Mouse (Mus musculus): ENCODE data around the gene Ksr2.
"Not testable (repeated sequence)": the region's sequence is repeated elsewhere in the genome, so short reads cannot be mapped to it uniquely, and the experiment has no call there.

Ksr2 gene

DNA sequence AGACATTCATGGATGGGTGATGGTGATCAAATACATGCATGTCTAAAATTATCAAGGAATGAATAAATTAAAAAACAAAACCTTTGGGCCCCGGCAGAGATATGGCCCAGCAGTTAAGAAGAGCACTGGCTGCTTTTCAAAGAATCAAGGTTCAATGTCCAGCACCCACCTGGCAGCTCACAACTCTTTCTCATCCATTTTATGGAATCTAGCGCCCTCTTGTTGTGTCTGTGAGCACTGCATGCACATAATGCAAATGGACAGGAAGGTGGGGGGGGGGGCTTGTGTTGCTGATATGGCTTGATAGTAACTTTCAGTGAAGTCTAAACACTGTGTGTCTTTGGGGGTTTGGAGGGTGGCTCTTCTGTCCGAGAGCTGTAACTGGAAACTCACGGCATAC lies 5.6 kb upstream of the Ksr2 start:
- DNase-seq (ENCODE audit: inconsistent ontology term), result no peak

DNA sequence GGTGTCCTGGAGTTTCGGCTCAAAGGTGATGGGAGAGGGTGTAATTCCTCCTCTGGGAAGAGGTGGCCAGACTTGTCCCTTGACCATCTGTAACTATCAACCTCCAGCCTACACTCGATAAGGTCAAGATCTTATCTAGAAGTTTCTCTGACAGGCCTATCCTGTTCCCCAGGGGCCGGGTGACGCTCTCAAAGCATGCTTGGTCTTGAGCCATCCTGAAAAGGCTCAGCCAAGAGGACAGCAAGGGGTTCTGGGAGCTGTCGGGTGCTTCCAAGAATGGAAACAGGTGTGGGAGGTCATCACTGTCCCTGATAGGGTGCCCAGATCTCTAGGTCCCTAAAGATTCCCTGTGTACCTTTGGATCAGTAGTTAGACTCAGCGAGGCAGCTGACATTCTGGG lies 4.4 kb upstream of the Ksr2 start:
- DNase-seq (ENCODE audit: inconsistent ontology term), result no peak

DNA sequence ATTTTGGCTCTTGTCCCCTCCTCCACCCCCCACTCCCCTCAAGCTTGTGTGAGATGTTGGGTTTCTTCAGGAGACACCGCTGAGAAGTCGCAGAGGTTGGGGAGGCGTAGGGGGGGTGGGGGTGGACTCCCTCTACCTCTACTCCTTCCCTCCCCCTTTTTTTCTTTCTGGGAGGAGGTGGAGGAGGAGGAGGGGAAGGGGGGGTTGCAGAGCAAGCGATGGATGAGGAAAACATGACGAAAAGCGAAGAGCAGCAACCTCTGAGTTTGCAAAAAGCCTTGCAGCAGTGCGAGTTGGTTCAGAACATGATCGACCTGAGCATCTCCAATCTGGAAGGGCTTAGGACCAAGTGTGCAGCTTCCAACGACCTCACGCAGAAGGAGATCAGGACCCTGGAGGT lies 811 bp downstream of the Ksr2 start:
- DNase-seq (ENCODE audit: inconsistent ontology term), result no peak

DNA sequence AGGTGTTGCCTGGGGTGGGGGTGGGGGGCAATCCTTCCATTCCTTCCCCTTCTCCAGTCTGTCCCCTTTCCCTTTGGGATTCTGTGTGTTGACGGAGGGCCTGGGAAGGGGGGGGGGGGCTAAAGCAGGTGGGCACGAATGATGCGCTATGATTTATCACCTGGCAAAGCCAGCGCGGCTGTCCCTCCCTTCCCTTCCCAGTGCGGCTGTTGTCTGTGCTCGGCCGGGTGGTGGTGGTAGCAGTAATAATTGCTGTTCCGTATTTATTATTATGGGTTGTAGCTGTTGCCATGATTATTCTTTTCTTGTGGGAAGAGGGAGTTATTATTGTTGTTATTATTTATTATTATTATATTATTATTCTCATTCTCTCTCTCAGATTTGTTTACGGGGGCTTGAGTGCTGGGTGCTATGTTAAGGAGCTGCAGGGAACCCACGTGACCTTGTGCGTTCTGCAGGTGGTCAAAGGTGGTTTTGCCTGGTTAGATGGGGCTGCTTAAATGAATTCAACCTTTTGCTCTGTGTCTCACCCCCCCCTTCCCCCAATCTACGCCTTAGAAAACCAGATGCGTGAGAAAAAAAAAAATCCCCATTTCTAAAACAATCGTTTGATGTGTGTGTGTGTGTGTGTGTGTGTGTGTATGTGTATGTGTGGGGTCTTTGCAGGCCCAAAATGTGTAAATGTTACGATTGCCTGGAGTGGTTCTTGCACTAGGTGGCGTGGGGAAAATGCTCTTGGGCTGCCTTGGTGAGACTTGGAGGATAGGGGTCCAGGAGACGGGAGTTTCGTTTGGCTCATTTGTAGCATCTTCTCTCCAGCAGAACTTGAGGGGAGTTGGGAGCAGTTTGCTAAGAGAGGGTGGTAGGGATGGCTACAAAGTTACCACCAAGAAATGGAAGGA lies 1.5 kb downstream of the Ksr2 start:
- DNase-seq (ENCODE audit: inconsistent ontology term), result no peak

DNA sequence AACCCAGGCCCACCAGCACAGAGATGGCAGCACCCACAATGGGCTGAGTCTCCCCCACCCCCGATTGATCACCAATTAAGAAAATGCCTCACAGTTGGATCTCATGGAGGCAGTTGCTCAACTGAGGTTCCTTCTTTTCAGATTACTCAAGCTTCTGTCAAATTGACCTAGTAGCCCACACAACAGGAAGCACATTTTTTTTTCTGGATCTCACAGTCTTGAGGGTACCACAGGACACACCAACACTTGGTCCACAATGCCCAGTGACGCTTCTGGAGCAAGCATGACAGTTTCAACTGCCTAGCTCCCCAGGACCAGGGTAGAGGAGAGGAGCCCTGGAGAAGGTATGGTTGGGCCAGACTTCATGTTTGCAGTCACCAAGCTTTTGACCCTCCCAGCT lies 3.6 kb downstream of the Ksr2 start:
- no peak for DNase-seq (ENCODE audit: inconsistent ontology term)

DNA sequence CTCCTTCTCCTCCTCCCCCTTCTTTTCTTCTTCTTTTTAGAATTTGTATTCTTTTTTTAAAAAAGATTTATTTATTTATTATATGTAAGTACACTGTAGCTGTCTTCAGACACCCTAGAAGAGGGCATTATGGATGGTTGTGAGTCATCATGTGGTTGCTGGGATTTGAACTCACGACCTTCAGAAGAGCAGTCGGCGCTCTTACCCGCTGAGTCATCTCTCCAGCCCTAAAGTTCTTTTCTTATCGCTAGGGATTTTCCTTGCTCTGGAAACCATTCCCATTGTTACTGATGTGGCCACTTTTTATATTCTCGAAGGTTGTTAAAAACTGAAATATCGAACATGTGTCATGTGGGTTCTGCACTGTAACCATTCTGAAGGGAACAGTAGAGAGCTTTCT lies 19.7 kb downstream of the Ksr2 start:
- DNase-seq (ENCODE audit: inconsistent ontology term), result not testable (repeated sequence)

DNA sequence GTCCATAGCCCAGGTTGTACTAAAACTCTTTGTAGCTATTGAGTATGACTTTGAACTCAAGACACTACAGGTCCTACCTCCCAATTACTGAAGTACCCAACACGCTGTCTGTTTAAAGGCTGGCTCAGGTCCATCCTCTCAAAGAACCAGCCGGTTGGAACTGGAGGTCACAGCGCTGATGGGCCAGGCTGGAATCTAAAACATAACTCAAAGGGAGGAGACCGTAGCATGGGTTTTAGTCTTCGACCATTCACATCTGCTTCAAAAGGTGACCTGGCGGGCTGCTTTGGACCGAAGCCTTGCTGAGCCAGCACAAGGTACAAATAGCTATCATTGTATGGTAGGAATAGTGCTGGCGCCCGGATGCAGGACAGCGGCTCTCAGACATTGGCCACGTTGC lies 26.5 kb downstream of the Ksr2 start:
- DNase-seq (ENCODE audit: inconsistent ontology term), result no peak

DNA sequence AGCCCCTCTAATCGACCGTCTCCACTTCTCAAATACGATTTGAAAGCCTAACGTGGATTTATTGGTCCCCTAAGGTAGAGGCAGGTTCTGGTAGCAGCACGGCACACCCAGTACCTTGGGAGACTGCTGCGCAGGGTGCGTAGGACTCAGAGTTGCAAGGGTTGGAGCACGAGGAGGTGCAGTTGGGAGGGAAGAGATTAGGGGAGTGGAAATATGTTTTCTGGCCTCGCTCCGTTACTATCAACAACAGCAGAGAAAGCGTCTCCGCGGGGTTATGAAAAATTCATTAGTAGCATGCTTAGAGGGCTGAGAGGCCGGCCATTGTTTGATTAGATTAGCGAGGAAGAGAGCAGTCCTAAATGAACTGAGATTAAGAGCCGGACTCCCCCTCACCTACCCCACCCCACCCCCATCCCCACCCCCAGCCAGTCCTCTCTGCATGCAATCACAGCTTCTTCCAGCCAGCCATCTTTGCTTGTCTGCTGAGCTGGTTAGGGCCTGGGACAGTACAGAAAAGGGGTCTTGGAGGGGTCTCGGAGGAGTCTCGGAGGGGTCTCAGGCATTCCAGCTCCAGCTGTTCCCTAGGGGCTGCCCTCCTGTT lies 27.5 kb downstream of the Ksr2 start:
- DNase-seq (ENCODE audit: inconsistent ontology term), result no peak

DNA sequence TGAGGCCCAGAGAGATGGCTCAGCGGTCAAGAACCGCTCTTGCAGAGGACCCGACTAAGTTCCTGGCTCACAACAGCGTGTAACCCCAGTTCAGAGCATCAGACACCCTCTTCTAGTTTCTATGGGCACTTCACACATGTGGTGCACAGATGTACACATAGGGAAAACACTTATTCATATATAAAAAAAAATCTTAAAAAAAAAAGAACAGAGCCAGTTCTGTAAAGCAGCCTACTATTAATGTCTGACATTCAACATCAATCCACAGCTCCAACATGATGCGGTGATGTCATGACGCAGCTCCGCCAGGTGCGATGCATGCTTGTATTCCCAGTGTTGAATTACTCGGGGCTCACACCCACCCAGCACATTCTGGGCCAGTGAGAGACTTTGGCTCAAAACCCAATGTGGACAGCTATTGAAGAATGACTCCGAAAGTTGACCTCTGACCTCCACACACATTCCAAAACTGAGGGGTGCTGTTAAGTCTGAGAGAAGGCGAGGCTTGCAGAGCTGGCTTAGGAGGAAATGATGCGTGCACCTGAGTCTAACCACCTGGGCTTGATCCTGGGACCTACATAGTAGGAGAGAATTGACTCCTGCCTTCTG lies 28.5 kb downstream of the Ksr2 start:
- no peak for DNase-seq (ENCODE audit: inconsistent ontology term)

DNA sequence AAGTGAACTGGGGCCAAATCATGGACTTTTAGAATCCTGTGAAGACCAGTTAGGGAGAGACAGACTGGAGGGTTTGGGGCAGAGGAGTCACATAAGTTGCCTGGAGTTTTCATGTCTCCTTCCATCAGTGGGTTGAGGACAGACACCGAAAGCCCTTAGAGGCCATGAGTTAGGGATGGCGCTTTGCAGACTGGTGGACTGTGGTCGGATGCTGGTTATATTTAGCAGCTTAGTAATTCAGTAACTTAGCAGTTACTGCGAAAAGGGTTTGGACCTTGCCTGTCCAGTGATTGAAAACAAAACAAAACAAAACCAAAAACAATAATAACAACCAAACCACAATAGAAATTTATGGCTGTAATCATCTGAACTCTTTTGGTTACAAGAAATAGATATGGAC lies 29.3 kb downstream of the Ksr2 start:
- no peak for DNase-seq (ENCODE audit: inconsistent ontology term)

DNA sequence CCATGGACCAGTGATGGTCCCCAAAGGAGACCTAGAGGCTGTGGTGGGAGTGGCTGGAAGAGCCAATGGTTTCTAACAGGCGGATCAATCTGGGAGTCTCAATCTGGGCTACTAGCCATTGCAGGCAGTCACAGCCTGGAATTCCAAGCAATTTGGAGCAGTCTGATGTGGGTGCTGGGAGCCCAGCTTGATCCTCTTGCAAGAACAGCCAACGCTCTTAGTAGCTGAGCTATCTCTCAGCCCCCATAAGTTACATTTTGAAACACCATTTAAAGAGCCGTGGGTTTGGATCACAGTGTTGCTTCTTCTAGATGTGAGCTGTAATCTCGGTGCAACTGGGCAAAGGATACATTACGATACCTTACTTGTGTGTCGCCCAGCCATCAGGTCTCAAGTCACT lies 30.1 kb downstream of the Ksr2 start:
- DNase-seq (ENCODE audit: inconsistent ontology term), result no peak

DNA sequence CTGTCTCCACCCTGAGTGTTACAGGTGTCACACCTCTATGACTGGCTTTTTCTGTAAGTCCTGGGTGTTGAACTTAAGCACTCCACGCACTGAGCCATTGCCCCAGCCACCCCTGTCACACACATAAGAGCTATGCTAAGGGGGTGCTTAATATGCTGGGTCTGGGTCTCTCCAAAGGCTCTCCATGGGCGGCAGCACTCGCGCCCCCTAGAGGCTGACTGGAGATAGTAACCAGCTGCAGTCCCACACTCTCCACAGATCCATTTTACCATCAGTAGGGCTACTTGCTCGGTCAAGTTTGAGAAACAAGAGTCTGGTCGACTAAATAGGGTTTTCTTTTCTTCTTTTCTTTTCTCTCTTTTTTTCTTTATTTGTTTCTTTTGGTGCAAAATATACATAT lies 33.9 kb downstream of the Ksr2 start:
- DNase-seq (ENCODE audit: inconsistent ontology term), result no peak

DNA sequence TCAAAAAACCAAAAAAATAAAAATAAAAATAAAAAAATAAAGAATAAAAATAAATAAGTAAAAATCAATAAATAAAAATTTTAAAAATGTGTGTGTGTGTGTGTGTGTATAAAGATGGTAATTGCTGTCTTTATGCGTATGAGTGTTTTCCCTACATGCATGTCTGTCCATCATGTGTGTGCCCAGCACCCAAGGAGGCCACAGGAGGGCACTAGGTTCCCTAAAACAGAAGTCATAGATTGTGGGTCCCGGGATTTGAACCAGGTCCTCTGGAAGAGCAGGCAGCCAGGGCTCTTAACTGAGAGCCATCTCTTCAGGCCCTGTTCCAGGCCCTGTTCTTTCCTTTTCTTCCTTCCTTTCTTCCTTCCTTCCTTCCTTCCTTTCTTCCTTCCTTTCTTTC lies 38.2 kb downstream of the Ksr2 start:
- no peak for DNase-seq (ENCODE audit: inconsistent ontology term)

DNA sequence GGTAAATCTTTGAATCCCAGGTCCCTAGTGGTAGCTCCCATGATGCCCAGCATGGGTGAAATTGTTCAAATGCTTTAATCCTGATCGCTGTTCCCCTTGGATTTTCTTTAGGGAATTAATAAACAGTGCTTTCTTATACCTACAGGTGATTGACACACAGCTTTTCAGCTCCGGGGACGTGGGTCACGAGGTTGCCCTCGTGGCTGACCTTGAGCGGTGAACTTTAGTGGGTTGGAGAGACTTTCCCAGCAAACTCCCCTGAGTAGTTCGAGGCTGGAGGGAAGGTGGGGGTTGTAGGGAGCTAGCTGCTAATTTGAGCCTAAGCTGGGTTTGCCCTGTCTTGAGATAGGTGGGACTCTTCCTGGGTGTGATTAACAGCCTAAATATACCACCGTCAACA lies 41.7 kb downstream of the Ksr2 start:
- DNase-seq (ENCODE audit: inconsistent ontology term), result no peak

DNA sequence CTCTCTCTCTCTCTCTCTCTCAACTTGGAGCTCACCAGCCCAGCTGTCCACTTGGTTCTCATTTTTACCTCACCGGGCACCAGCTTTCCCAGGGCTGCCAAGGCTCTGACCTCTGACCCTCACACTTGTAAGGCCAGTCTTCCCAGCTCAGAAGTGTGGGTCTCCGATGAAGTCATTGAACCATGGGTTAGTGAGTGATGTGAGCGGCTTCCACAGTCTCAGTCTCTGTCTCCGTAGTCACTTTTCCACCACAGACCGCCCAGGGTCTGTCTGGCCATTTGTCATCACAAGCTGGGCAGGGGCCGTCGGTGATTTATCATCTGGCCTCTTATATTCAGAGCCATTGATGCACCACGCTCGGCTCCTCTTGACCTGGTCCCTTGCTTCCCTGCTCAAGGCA lies 43.3 kb downstream of the Ksr2 start:
- no peak for DNase-seq (ENCODE audit: inconsistent ontology term)

DNA sequence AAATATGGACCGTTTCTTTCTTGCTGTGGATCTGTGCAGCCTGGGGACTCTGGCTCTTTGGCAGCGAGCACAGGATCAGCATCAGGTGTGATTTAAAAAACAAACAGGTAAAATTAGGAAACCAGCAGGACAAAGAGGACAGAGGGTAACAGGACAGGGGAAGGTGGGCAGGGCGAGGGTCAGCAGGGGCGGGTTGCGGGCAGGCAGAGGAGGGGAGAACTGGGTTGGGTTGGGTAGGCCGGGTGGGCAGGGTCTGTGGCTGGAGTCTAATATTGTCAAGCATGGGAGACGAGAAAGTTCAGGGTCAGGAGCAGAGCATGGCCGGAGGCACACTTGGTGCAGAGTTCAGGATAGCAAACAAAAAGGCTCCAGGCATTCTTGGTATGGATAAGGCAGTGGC lies 43.8 kb downstream of the Ksr2 start:
- DNase-seq (ENCODE audit: inconsistent ontology term), result no peak

DNA sequence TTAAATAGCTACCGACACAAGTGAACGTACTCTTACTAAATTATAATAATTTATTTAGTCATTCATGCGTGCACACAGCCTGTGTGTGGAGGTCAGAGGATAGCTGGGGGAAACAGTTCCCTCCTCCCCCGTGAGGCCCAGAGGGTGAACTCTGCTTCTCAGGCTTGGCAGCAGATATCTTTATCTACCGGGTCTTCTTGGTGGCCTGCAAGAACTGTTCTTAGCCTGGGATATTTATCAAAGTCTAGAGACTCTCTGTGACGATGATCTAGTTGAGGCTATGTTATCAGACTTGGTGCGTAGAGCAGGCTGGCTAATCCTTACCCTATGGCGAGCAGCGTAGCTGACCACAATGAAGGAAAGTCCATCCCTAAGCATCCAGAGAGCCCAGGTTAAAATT lies 45.1 kb downstream of the Ksr2 start:
- DNase-seq (ENCODE audit: inconsistent ontology term), result no peak

DNA sequence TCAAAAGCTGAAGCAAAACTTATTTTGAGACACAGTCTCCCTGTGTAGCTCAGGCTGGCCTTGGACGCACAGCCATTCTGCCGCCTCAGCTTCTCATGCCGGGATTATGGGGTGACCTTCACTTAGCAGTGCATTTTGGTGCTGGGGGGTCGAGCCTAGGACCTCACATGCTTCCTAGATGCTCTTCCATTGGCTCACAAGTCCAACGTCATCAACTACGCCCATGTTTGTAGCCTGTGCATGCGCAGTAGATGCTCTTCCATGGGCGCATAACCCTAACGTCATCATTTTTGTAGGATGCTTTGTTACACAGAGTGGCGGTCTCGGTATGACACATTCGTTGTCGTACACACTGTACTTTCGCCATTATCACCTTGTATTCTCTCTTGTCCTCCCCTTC lies 46.5 kb downstream of the Ksr2 start:
- DNase-seq (ENCODE audit: inconsistent ontology term), result no peak

DNA sequence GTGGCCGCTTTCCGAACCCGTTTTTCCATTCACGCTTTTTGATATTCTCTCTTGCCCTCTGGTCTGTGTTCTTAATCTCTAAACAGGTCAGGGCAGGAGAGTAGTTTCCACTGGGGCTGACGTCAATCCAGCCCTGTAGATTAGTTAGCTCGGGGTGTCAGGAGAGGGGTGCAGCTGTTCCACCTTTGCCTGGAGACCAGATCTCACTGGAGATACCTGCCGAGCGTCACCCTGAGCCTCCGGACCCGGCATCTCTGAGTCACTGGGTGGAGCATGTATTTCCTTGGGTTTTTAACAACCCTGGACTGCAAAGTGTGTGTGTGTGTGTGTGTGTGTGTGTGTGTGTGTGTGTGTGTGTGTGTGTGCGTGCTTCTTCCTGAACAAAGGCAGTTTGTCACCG lies 53.3 kb downstream of the Ksr2 start:
- no peak for DNase-seq (ENCODE audit: inconsistent ontology term)

DNA sequence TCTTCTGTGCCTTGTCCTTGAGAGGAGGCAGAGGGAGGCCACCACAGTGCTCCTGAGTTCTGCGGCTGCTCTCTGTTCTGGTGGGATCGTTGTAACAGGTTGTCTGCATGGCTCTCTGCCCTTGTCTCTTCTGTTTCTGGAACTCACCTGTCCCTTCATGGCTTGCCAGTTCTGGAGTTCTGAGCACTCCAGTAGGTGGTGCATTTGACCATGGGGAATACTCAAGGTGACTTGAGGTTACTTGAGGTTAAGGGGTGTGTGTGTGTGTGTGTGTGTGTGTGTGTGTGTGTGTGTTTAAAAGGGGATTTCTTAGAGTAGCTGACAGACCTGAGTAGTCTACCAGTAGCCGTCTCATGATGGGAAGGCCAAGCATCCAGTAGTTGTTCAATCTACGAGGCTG lies 55.2 kb downstream of the Ksr2 start:
- no peak for DNase-seq (ENCODE audit: inconsistent ontology term)

DNA sequence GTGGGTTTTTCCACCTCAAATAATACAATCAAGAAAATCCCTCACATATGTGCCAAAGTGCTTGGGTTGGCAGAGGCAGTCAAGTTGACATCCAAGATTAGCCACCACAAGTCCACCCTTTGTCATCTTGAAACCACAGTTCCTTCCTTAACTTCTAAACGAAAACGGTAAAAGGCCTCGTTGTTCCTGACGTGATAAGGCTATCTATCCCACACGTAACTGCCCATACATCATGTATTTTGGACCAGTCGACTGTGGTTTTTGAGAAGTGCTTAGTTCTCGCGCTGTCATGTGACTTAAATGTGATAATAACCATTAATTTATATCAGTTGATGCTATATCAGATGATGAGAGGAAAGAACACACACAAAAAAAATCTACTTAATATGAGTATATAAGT lies 55.8 kb downstream of the Ksr2 start:
- no peak for DNase-seq (ENCODE audit: inconsistent ontology term)

DNA sequence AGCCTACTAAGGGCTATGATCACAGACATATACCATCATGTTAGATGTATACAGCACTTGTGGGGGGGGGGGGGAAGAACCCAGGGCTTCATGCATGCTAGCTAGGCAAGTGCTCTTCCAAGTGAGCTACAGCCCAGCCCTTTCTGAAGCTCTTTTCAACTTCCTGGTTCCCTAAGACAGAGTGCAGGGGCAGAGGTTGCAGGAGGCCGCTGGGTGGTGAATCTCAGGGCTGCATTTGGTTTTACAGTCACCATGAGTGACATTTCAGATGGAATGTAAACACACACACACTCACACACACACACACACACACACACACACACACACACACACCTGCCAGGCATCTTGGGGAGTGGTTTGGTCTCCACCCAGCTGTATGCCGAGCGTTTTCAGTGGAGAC lies 67.4 kb downstream of the Ksr2 start:
- no peak for DNase-seq (ENCODE audit: inconsistent ontology term)

DNA sequence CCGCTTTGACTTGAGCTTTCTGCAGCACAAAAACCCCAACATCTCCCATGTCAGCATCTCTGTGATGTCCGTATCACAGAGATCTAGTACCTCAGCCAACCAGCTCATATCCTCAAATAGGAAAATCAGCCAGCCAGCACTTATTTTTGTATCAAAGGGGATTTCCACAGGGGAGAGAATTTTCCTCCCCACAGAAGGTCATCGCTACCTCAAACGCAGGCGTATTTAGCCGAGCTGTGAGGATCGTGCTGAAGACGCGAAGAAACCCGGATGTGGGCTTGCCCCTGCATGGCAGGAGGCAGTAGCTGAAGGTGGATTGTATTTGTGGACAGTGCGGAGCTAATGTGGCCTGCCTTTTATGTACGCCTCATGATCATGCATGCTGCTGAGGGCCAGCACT lies 67.8 kb downstream of the Ksr2 start:
- peak; percentile 25 for DNase-seq (ENCODE audit: inconsistent ontology term)

Data from Muller cell, postnatal 12 days (primary cell).